Mouse (Mus musculus): ENCODE measurements at regions not wholly inside any gene's neighbourhood (a gene's known extent, or its start where the extent isn't known, plus 50 kb on each side); places are given as distances from the start of the nearest gene placed in this dataset.

- TF ChIP-seq CTCF (IDR thresholded peaks at IDR 0.05; ENCODE audit: extremely low read depth, insufficient read length, insufficient replicate concordance, low read depth, low read length) (no peak), POLR2A (IDR thresholded peaks at IDR 0.05; ENCODE audit: low read depth, low read length) (no peak)
Measured at GRCm38 (mm10) chr11:22596805-22597149, 84.9 kb downstream of the Tmem17 start.
